Comparison of ENCODE assay signal across 8 mouse cellular contexts in the genomic region with DNA sequence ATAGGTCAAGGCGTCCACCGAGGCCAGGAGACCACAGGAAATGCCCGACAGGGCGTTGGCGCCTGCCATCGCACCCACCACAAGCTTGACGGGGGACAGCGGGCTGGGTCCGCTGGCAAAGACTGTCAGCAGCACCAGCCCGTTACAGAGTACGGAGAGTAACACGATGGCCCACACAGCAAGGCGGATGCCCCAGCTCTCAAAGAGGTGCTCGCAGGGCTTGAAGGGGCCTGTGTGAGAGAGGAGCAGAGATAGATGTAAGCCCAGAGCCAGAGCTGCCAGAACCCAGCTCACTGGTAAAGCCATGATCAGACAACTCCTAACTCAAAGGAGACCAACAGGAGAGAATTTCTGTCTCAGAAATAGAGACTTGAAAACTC. TPM values are rescaled to one million over a fixed set of nuclear protein-coding genes. Genes with fewer than 3 reads are reported as not detected.
DNase-seq lines count a peak whose midpoint lies in the region; ATAC-seq and TF ChIP-seq lines count a peak whose summit lies in the region.

No protein-coding gene starts in this region.

- no peak overlapping the region for H3K27ac ChIP-seq in liver, adult 2 months (replicated peaks; ENCODE audit: insufficient read depth, low read depth, low read length)
- H3K27ac ChIP-seq in embryonic facial prominence, embryonic 15.5 days (replicated peaks): no peak overlapping the region
- H3K27ac ChIP-seq in intestine, embryonic 15.5 days: no peak overlapping the region
- no peak overlapping the region for H3K27ac ChIP-seq in neural tube, embryonic 12.5 days

- H3K36me3 ChIP-seq in liver, adult 2 months (ENCODE audit: control insufficient read depth, insufficient read depth, low read length): no peaks in the 10 kb centered on the region
- H3K36me3 ChIP-seq in embryonic facial prominence, embryonic 15.5 days: no peaks in the 10 kb centered on the region
- H3K36me3 ChIP-seq in intestine, embryonic 15.5 days: no peaks in the 10 kb centered on the region
- no peaks in the 10 kb centered on the region for H3K36me3 ChIP-seq in neural tube, embryonic 12.5 days

- no peaks in the 10 kb centered on the region for H3K79me2 ChIP-seq in liver, adult 2 months (ENCODE audit: control insufficient read depth, insufficient read depth, low read length)

- peak overlapping the region; percentile 70 for H3K4me2 ChIP-seq in embryonic facial prominence, embryonic 15.5 days (replicated peaks)
- H3K4me2 ChIP-seq in intestine, embryonic 15.5 days (replicated peaks): peak overlapping the region; percentile 89
- peak overlapping the region; percentile 92 for H3K4me2 ChIP-seq in neural tube, embryonic 12.5 days (replicated peaks)

- no peaks in the 10 kb centered on the region for H3K4me1 ChIP-seq in liver, adult 2 months (ENCODE audit: control insufficient read depth, insufficient read depth, low read length)
- H3K4me1 ChIP-seq in embryonic facial prominence, embryonic 15.5 days: peaks cover 12% of the 10 kb centered on the region; the same call in 1 of the 2 replicates
- peaks cover 8% of the 10 kb centered on the region for H3K4me1 ChIP-seq in intestine, embryonic 15.5 days (replicated peaks)
- H3K4me1 ChIP-seq in neural tube, embryonic 12.5 days: peaks cover 8% of the 10 kb centered on the region

- no peak for TF ChIP-seq POLR2A in liver, adult 2 months (IDR thresholded peaks at IDR 0.05; ENCODE audit: extremely low read depth, insufficient read depth, low read length)

- TF ChIP-seq CTCF in liver, adult 2 months (IDR thresholded peaks at IDR 0.05; ENCODE audit: low read depth, low read length): no peak

- peak overlapping the region; percentile 27; the same call in 1 of the 2 replicates for H3K4me3 ChIP-seq in liver, adult 2 months (ENCODE audit: insufficient read depth, low read depth, low read length)
- H3K4me3 ChIP-seq in embryonic facial prominence, embryonic 15.5 days (replicated peaks): peak overlapping the region; percentile 39
- H3K4me3 ChIP-seq in intestine, embryonic 15.5 days (replicated peaks): peak overlapping the region; percentile 38
- H3K4me3 ChIP-seq in neural tube, embryonic 12.5 days: peak overlapping the region; percentile 39

- H3K27me3 ChIP-seq in liver, adult 2 months (ENCODE audit: control insufficient read depth, insufficient read depth, low read length): peaks cover 9% of the 10 kb centered on the region
- 0 out of 2 replicates have a peak, but pooled peaks cover 4% of the 10 kb centered on the region for H3K27me3 ChIP-seq in embryonic facial prominence, embryonic 15.5 days
- 0 out of 2 replicates have a peak, but pooled peaks cover 4% of the 10 kb centered on the region for H3K27me3 ChIP-seq in intestine, embryonic 15.5 days (replicated peaks)
- 0 out of 2 replicates have a peak, but pooled peaks cover 5% of the 10 kb centered on the region for H3K27me3 ChIP-seq in neural tube, embryonic 12.5 days (replicated peaks)

- ATAC-seq in embryonic facial prominence, embryonic 15.5 days (ENCODE audit: insufficient number of reproducible peaks, low FRiP score, low TSS enrichment, low read depth): no peak
- ATAC-seq in intestine, embryonic 15.5 days: peak; percentile 38
- peak; percentile 25; the same call in 1 of the 2 replicates for ATAC-seq in neural tube, embryonic 12.5 days (ENCODE audit: low FRiP score, low read depth)

- H3K9ac ChIP-seq in liver, adult 2 months (ENCODE audit: low read depth, low read length): 0 out of 2 replicates have a peak overlapping the region, but pooled peaks have one; percentile 0
- H3K9ac ChIP-seq in embryonic facial prominence, embryonic 15.5 days: no peak overlapping the region
- H3K9ac ChIP-seq in intestine, embryonic 15.5 days: peak overlapping the region; percentile 30; the same call in 1 of the 2 replicates
- peak overlapping the region; percentile 47 for H3K9ac ChIP-seq in neural tube, embryonic 12.5 days

- H3K9me3 ChIP-seq in embryonic facial prominence, embryonic 15.5 days (replicated peaks): no peaks in the 10 kb centered on the region
- no peaks in the 10 kb centered on the region for H3K9me3 ChIP-seq in intestine, embryonic 15.5 days
- 0 out of 2 replicates have a peak, but pooled peaks cover 4% of the 10 kb centered on the region for H3K9me3 ChIP-seq in neural tube, embryonic 12.5 days

- 17% methylated on average over 14 of the region's 14 CpGs for WGBS in liver, adult 2 months
- WGBS in embryonic facial prominence, embryonic 15.5 days: 21% methylated on average over 14 of the region's 14 CpGs
- WGBS in intestine, embryonic 15.5 days: 13% methylated on average over 14 of the region's 14 CpGs
- WGBS in neural tube, embryonic 12.5 days: 10% methylated on average over 14 of the region's 14 CpGs

- no peak for DNase-seq in liver, adult 2 months (ENCODE audit: extremely low read depth, low read depth, low spot score)
- DNase-seq in liver: no peak
- DNase-seq in right cerebral cortex, postnatal 10 days (ENCODE audit: low spot score in 2 of 2): no peak
- DNase-seq in thymus, adult 18-20 months: no peak
- no peak for DNase-seq in right cerebral cortex, postnatal 25 days

RNA-seq across cellular contexts. Expression of a gene that starts 25.6 kb away (rescaled TPM):
- 1.1 and 1.8 TPM in 2 replicates for total RNA-seq in liver, adult 2 months (2014; rRNA removed)
- 0.19 and 0.43 TPM in 2 replicates for polyA plus RNA-seq in liver, adult 2 months (2012; rRNA removed)
- polyA plus RNA-seq in embryonic facial prominence, embryonic 15.5 days (2015; fragmentation: Nextera tagmentation; extraction: Ambion mirVana): 27.0 and 30.3 TPM in 2 replicates
- polyA plus RNA-seq in intestine, embryonic 15.5 days (2015; fragmentation: Nextera tagmentation; extraction: Ambion mirVana): 31.1 and 31.9 TPM in 2 replicates
- polyA plus RNA-seq in neural tube, embryonic 12.5 days (2016; fragmentation: Nextera tagmentation; extraction: Ambion mirVana): 27.7 and 30.3 TPM in 2 replicates

RNA-seq across cellular contexts. Expression of a gene that starts 32.2 kb away (rescaled TPM):
- total RNA-seq in liver, adult 2 months (2014; rRNA removed): 4.7 and 5.0 TPM in 2 replicates
- polyA plus RNA-seq in liver, adult 2 months (2012; rRNA removed): 1.4 and 2.2 TPM in 2 replicates
- 9.6 and 9.9 TPM in 2 replicates for polyA plus RNA-seq in embryonic facial prominence, embryonic 15.5 days (2015; fragmentation: Nextera tagmentation; extraction: Ambion mirVana)
- 18.0 and 19.3 TPM in 2 replicates for polyA plus RNA-seq in intestine, embryonic 15.5 days (2015; fragmentation: Nextera tagmentation; extraction: Ambion mirVana)
- 11.3 and 11.8 TPM in 2 replicates for polyA plus RNA-seq in neural tube, embryonic 12.5 days (2016; fragmentation: Nextera tagmentation; extraction: Ambion mirVana)

Comparison
In these comparisons a context has a peak if more than half of its experiments do, and no peak if none do; other contexts are left out.
1. RNA of a gene that starts 25.6 kb away (polyA plus RNA-seq): 31.1 to 31.9 TPM in intestine, embryonic 15.5 days, 27.0 to 30.3 TPM in embryonic facial prominence, embryonic 15.5 days and 27.7 to 30.3 TPM in neural tube, embryonic 12.5 days; 0.19 to 0.43 TPM in liver, adult 2 months; every median in the first group is over 10 times any median in the second.
2. Peak in every context shown above with its lines, with median percentiles within 50 percentile points of each other: H3K4me3 ChIP-seq and H3K4me2 ChIP-seq.